Mouse (Mus musculus) heart, embryonic 15.5 days (tissue): ENCODE results near the gene Pkdrej. TPM values are rescaled to one million over a fixed set of nuclear protein-coding genes. Genes with fewer than 3 reads are reported as not detected.
A peak's percentile ranks its signal among the peaks of the same experiment; 100 is the strongest.

ENCODE experiments used
- ATAC-seq: fragments of 200-750 bp; cut with Nextera tagmentation; replicated peaks from 2 replicates; pipeline ENCODE4 v1.8.0; 2017; ENCODE audit warnings: low read depth, moderate TSS enrichment; ENCODE audit not compliant: insufficient number of reproducible peaks, insufficient read depth, low FRiP score
- H3K27ac ChIP-seq: fragments of 300-500 bp; sonication (generic); 2 replicates; pipeline ENCODE4 v1.5.1; 2015; ENCODE audit warnings: mild to moderate bottlenecking, inconsistent platforms
- H3K27me3 ChIP-seq: fragments of 300-500 bp; sonication (generic); 2 replicates; pipeline ENCODE4 v1.6.1; 2015; ENCODE audit warnings: inconsistent platforms
- H3K36me3 ChIP-seq: fragments of 300-500 bp; sonication (generic); 2 replicates; pipeline ENCODE4 v1.6.1; 2015; ENCODE audit warnings: mild to moderate bottlenecking, inconsistent platforms
- H3K4me1 ChIP-seq: fragments of 300-500 bp; sonication (generic); replicated peaks from 2 replicates; pipeline ENCODE4 v1.6.1; 2015; ENCODE audit warnings: inconsistent platforms
- H3K4me2 ChIP-seq: fragments of 300-500 bp; sonication (generic); 2 replicates; pipeline ENCODE4 v1.6.1; 2015; ENCODE audit warnings: inconsistent platforms, mild to moderate bottlenecking, moderate library complexity
- H3K4me3 ChIP-seq: fragments of 300-500 bp; sonication (generic); 2 replicates; pipeline ENCODE4 v1.5.1; 2015; ENCODE audit warnings: mild to moderate bottlenecking, inconsistent platforms
- H3K9ac ChIP-seq: fragments of 300-500 bp; sonication (generic); 2 replicates; pipeline ENCODE4 v1.6.1; 2015; ENCODE audit warnings: mild to moderate bottlenecking, inconsistent platforms
- H3K9me3 ChIP-seq: fragments of 300-500 bp; sonication (generic); replicated peaks from 2 replicates; pipeline ENCODE4 v1.6.1; 2016; ENCODE audit warnings: inconsistent platforms
- WGBS: fragments of 180-500 bp; shearing (Covaris S2); methylation state at CpG from one replicate; pipeline ENCODE4 v1.1.7; 2015; ENCODE audit warnings: mixed read lengths; 5-methylcytosine and 5-hydroxymethylcytosine counted together
- polyA plus RNA-seq: library from polyadenylated mRNA; unstranded; fragments of >200 nt; fragmentation: Nextera tagmentation; extraction: Ambion mirVana; gene quantifications from 2 replicates; pipeline ENCODE4 v1.2.1, GENCODE M21; 2015

The Pkdrej gene
- polyA plus RNA-seq, 1 experiment from 2014 or later = 0.37 TPM

DNA sequence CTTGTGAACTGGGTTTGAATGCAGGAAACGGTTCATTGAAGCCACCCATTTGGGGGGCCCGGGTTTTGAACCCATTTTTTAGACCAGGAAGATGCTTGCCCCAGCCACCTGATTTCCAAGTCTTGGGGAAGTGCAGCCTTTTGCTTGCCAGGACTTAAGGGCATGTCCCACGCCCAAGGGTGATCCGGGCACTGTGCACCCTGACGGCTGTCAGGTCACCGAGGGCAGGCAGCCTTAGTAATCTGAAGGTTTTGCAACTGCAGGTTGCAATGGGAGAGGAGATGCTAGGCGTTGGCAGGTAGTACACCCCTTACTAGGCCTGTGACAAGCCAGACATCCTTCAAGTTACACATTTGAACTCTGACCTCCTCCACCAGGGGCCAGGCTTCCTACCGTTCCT is 11.1 kb upstream of the Pkdrej start:
- WGBS = 50% methylated on average over 8 of the region's 8 CpGs
- H3K4me3 ChIP-seq = peak overlapping the region; percentile 67
- peak overlapping the region; percentile 69 for H3K9ac ChIP-seq
- H3K4me1 ChIP-seq = peaks cover 15% of the 10 kb centered on the region
- no peaks in the 10 kb centered on the region for H3K9me3 ChIP-seq
- ATAC-seq = no peak
- peak overlapping the region; percentile 87 for H3K4me2 ChIP-seq
- H3K36me3 ChIP-seq = no peaks in the 10 kb centered on the region
- no peak overlapping the region for H3K27ac ChIP-seq
- no peaks in the 10 kb centered on the region for H3K27me3 ChIP-seq

DNA sequence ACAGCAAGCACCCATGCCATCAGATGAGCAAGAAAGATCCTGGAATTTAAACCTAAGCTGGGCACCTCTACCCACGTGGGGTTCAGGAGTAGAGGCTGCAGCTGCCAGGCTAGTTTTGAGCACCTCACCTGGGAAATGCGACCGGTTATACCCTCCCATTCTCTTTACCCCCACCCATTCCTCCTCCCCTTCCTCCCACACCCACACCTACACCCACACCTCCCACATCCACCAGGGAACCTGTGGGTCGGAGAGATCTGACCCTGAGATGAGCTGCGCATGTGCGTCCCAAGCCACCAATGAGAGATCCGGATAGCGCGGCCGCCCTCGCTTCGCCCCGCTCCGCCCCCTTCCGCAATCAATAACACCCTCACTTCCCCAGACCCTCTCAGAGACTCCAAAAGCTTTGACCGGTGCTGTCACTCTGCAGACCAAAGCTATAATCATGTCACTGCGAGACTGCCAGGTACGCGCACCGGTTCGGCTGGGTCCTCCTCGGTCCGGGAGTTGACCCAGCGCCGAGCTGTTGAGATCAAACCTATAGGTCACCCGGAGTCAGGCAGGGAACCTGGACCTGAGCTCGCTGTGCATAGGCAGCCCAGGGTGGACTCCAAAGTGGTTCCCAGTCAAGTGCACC is 10.5 kb upstream of the Pkdrej start, which contains the start of gene Ttc38:
Gene Ttc38 (plus strand): TSS at position 353 of the 637 bp plus-strand sequence.
- Histone ChIP-seq H3K4me3 (peak within 1 kb of the TSS; percentile 67), H3K36me3 (no peaks in the 10 kb centered on the region), H3K4me1 (peaks cover 15% of the 10 kb centered on the region), H3K4me2 (peak within 1 kb of the TSS; percentile 87), H3K9ac (peak within 1 kb of the TSS; percentile 69), H3K27ac (no peak within 1 kb of the TSS), H3K9me3 (no peaks in the 10 kb centered on the region), H3K27me3 (no peaks in the 10 kb centered on the region)
- ATAC-seq = peak; percentile 83
- 1% methylated on average over 27 of the region's 27 CpGs for WGBS

DNA sequence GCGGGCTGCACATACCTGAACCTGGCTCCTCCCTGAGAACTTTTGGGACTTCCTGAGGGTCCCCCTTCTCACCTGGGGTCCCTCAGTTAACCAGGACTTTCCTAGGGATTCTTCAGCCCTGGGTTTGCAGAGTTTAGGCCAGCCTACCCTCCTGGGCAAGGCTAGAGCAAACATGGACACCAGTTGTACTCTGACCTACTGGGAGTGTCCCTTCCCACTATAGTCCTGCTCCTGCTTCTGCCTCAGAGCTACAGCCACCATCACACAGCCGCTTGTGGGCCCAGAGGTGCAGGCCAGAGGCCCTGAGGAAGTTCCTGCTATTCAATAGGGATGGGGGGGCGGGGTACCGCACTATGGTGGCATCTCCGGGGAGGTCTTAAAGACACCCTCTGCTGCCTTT is 7.9 kb upstream of the Pkdrej start:
- no peak overlapping the region for H3K4me3 ChIP-seq
- peaks cover 15% of the 10 kb centered on the region for H3K4me1 ChIP-seq
- H3K9ac ChIP-seq = no peak overlapping the region
- WGBS = 74% methylated on average over 5 of the region's 5 CpGs
- H3K27me3 ChIP-seq = peaks cover 2% of the 10 kb centered on the region; the same call in 1 of the 2 replicates
- ATAC-seq = no peak
- H3K9me3 ChIP-seq = no peaks in the 10 kb centered on the region
- no peak overlapping the region for H3K27ac ChIP-seq
- H3K4me2 ChIP-seq = no peak overlapping the region
- H3K36me3 ChIP-seq = no peaks in the 10 kb centered on the region

DNA sequence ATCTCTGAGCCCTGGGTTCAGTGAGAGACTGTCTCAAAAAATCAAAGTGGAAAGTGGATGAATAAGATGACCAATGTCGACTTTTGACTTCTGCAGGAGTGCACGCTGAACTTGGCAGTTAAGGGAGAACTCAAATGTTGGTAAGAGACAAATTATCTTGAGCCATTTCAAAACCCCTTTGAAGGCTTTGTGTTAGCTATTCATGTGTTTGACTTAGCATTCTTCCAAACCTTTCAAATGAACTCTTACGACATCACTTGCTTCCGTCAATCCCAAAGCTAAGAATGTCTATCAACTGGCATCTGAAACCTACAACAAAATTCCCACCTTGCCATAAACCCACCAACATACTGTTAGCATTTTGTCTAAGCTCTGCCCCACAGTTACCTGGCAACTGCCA is 6.5 kb upstream of the Pkdrej start:
- Histone ChIP-seq H3K9me3 (no peaks in the 10 kb centered on the region), H3K27ac (no peak overlapping the region), H3K4me2 (no peak overlapping the region), H3K9ac (no peak overlapping the region), H3K27me3 (peaks cover 5% of the 10 kb centered on the region; the same call in 1 of the 2 replicates), H3K4me1 (peaks cover 15% of the 10 kb centered on the region), H3K36me3 (no peaks in the 10 kb centered on the region), H3K4me3 (no peak overlapping the region)
- WGBS = 81% methylated on average over 4 of the region's 4 CpGs
- no peak for ATAC-seq

DNA sequence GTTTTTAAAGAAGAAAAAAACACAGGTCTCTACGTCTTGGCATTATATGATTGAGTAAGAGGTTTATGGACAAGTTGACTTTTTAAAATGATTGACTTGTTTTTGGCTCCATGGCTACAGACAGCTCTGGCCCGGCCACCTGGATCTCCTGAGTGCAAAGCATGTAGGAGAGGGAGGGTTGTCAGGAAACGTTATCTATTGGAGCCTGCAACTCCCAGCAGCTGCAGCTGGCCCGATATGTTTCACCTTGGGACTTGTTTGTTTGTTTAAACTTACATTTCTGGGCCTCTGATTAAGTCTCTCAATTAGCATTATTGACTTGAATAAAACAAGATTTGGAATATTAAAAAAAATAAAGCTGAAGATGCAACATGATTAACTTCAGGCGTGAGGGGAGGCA is 5.1 kb upstream of the Pkdrej start:
- H3K9me3 ChIP-seq = no peaks in the 10 kb centered on the region
- no peak for ATAC-seq
- WGBS = 35% methylated on average over 5 of the region's 5 CpGs
- H3K9ac ChIP-seq = no peak overlapping the region
- H3K36me3 ChIP-seq = no peaks in the 10 kb centered on the region
- peaks cover 12% of the 10 kb centered on the region for H3K27me3 ChIP-seq
- H3K4me2 ChIP-seq = no peak overlapping the region
- H3K4me3 ChIP-seq = no peak overlapping the region
- H3K4me1 ChIP-seq = peaks cover 9% of the 10 kb centered on the region
- no peak overlapping the region for H3K27ac ChIP-seq

DNA sequence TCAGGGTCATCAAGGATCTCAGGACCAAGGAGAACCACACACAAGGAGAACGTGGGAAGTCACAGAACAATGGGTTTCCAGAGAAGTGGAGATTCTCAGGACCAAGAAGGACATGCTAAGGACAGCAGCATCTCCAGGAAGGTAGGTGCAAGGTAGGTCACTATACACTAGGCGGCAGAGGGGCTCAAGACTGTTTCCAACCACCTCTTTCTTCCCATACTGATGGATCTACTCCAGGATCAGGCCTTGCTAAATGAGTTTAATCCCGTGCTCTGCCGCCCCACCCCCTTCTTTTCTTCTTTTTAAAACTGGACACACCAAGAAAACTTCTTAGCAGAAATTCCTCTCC is 451 bp upstream of the Pkdrej start:
- Histone ChIP-seq H3K27ac (no peak overlapping the region), H3K36me3 (no peaks in the 10 kb centered on the region), H3K4me1 (peaks cover 14% of the 10 kb centered on the region), H3K4me2 (peak overlapping the region; percentile 96), H3K9ac (peak overlapping the region; percentile 75), H3K9me3 (no peaks in the 10 kb centered on the region), H3K4me3 (peak overlapping the region; percentile 58), H3K27me3 (peaks cover 23% of the 10 kb centered on the region)
- 26% methylated on average over 4 of the region's 4 CpGs for WGBS
- peak; percentile 31; the same call in 1 of the 2 replicates for ATAC-seq

DNA sequence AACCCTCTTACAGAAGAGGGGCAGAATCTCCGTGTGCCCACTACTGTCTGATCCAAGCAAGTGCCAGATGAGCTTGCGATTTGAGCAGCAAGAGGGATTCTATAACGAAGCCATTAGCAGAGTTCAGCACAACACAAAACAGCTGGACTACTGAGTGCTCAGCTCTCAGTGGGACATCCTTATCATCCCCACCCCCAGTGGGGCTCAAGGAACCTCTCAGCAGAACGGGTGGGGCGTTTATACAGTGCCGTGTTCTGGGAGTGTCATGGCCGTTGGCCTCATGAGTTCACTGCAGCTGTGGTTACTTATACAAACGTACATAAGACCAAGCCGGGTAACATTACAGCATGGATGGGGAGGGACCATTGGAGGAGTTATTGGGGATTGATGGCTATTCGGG is 8.1 kb downstream of the Pkdrej start:
- Histone ChIP-seq H3K36me3 (no peaks in the 10 kb centered on the region), H3K4me1 (peaks cover 19% of the 10 kb centered on the region), H3K9me3 (no peaks in the 10 kb centered on the region), H3K27ac (no peak overlapping the region), H3K4me2 (no peak overlapping the region), H3K4me3 (no peak overlapping the region), H3K9ac (no peak overlapping the region), H3K27me3 (no peaks in the 10 kb centered on the region)
- ATAC-seq = no peak
- WGBS = 55% methylated on average over 10 of the region's 10 CpGs

DNA sequence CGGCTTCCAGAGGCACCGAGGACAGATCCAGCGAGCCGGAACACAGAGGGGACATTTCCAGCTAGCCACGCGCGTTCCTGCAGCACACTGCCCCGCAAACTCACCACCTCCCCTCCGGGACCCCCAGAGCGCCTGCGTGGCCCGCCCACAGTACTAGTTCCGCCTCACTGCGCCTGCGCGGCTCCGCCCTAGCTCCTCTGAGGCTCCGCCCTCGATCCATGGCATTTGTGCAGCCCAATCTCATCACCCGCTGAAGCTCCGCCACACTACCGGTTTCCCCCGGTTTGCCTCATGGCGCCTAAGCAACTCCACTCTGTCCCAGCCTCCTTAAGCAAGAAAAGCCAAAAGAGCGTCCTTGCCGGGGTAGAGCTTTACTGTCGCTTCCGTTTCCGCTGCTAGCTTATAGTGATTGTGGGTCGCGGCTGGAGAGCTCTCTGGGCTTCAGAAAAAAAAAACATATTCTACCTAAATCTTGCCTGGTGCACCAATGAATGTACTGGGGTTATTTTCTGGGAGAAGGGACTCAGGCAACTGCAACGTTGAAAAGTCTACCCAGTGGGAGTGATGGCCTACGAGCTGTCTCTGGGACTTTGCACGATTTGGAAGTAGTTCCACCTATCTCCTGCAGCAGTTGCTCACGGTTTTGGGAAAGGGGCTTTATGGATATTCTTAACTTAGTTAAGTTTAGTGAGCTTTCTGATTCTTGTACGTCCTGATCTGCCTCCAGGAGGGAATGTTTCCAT is 9.8 kb downstream of the Pkdrej start, which contains the start of gene Cdpf1:
Gene Cdpf1 (minus strand): TSS at position 163 of the 743 bp plus-strand sequence.
- Histone ChIP-seq H3K27me3 (no peaks in the 10 kb centered on the region), H3K9ac (peak within 1 kb of the TSS; percentile 73), H3K4me1 (peaks cover 19% of the 10 kb centered on the region), H3K36me3 (no peaks in the 10 kb centered on the region), H3K9me3 (no peaks in the 10 kb centered on the region), H3K27ac (peak within 1 kb of the TSS; percentile 97), H3K4me2 (peak within 1 kb of the TSS; percentile 78), H3K4me3 (peak within 1 kb of the TSS; percentile 65)
- ATAC-seq = peak; percentile 93
- WGBS = 1% methylated on average over 36 of the region's 36 CpGs

DNA sequence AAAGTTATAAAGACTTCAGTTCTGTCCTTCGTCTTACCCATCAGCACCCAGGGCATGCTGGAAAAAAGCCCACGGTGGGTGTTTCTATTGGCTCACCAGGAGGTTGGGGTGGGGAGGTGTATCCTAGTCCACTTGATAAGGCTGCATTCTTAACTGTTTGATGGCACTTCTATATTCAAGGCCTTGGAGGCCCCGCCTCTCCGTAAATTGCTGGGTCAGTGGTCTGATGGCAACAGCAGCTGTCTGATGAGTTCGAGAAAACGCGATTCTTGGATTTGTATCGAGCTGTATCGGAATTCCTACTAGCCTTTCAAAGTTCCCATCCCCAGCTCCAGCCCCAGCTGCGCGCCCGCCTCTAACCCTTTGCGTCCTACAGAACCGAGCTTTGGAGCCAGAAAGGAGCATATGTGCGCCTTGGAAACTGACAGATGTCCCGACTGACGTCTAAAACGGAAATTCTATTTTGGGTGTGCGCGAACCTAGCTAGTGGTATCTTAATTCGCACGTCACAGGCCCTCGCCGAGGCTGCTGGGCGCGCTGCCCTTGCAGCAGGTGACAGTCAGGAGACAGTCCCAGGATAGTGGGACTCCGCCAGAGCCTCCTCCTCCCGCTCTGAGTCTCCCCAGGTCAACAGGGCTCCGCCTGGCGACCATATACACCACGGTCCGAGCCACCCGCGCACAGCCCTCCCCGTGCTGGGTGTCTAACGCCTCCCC is 10.6 kb downstream of the Pkdrej start:
- no peaks in the 10 kb centered on the region for H3K36me3 ChIP-seq
- peak overlapping the region; percentile 97 for H3K27ac ChIP-seq
- 2% methylated on average over 36 of the region's 36 CpGs for WGBS
- no peaks in the 10 kb centered on the region for H3K27me3 ChIP-seq
- ATAC-seq = peak; percentile 85
- peak overlapping the region; percentile 78 for H3K4me2 ChIP-seq
- peak overlapping the region; percentile 73 for H3K9ac ChIP-seq
- peak overlapping the region; percentile 65 for H3K4me3 ChIP-seq
- H3K9me3 ChIP-seq = no peaks in the 10 kb centered on the region
- H3K4me1 ChIP-seq = peaks cover 19% of the 10 kb centered on the region

DNA sequence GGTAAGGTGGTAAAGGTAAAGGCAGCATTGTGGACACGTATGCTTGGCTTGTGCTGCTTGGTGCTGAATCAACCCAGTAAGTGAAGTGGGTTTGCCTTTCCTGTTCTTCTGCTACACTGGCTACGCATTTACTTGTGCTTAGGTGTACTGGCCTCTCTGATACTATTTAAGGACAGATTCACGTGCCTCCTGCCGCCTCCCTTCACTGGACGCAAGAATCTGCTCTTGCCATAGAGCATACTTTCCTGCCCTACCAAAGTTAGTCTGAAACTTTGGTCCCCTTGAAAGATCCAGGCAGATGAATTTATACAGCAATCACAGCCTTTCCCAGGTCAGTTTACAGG is 11.1 kb downstream of the Pkdrej start:
- H3K9ac ChIP-seq = peak overlapping the region; percentile 73; the same call in 1 of the 2 replicates

DNA sequence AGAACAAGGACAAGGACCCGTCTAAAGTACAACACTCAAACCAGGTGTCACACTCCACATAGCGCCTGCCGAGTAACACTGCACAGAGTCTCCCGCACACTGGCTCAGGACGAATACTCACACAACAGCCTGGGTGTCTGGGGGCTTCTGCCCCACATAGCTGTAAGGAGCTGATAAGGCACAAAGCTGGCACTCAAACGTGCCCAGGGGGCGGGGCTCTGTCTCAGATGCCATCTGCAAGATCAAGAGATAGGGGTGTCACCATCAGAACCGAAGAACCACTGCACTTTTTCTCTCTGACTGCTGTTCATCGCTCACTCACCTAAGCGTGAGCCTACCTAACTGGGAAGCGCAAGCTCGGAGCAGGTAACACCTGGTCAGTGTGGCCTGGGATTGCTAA is 12.4 kb downstream of the Pkdrej start:
- Histone ChIP-seq H3K9me3 (no peaks in the 10 kb centered on the region), H3K36me3 (no peaks in the 10 kb centered on the region), H3K27ac (no peak overlapping the region), H3K9ac (no peak overlapping the region), H3K4me2 (no peak overlapping the region), H3K4me3 (no peak overlapping the region), H3K27me3 (no peaks in the 10 kb centered on the region), H3K4me1 (peaks cover 19% of the 10 kb centered on the region)
- ATAC-seq = no peak
- WGBS = 83% methylated on average over 12 of the region's 12 CpGs

More for the DNA sequence above, 11.1 kb downstream of the Pkdrej start:
- Histone ChIP-seq H3K36me3 (no peaks in the 10 kb centered on the region), H3K27me3 (no peaks in the 10 kb centered on the region), H3K4me3 (peak overlapping the region; percentile 65), H3K4me1 (peaks cover 19% of the 10 kb centered on the region), H3K27ac (peak overlapping the region; percentile 97), H3K4me2 (peak overlapping the region; percentile 78), H3K9me3 (no peaks in the 10 kb centered on the region)
- no peak for ATAC-seq
- WGBS = 33% methylated on average over 5 of the region's 5 CpGs
